Mouse (Mus musculus) T-helper 2 cell (primary cell): ENCODE results near the gene Vmn2r90.
"Not testable (repeated sequence)": the region's sequence is repeated elsewhere in the genome, so short reads cannot be mapped to it uniquely, and the experiment has no call there.

Source experiments
- in situ Hi-C: fragments of 300-600 bp; cut with MboI, MseI; formaldehyde crosslinking; loops from one replicate; pipeline ENCODE4 v1.15.1; 2025; ENCODE audit warnings: high pct_unique_total_duplicates

Gene Vmn2r90

DNA sequence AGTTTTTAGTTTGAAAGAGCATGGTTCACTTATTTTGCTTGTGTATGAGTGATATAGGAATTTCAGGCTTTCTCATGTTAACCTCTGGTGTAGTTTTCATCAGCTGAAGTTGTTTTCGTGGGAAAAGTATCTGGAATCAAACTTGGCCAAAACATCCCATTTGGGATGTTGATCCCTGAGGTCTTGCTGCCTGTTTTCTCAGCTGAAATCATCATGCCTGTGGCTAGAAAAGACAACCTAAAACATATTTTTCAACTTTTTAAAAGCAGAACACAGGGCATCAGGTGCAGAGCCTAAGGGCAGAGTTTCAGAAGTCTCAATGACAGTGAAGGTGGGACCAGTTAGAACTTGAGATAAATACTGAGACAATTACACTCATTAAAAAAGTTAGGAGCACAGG is at the start of gene Vmn2r90:
Gene Vmn2r90, plus strand, starts transcription at position 301 of the 400 bp plus-strand sequence.
- in situ Hi-C loops: loop anchor here (10.0 kb wide), 1 partner anchor 811 kb away; no protein-coding TSS in a partner anchor

DNA sequence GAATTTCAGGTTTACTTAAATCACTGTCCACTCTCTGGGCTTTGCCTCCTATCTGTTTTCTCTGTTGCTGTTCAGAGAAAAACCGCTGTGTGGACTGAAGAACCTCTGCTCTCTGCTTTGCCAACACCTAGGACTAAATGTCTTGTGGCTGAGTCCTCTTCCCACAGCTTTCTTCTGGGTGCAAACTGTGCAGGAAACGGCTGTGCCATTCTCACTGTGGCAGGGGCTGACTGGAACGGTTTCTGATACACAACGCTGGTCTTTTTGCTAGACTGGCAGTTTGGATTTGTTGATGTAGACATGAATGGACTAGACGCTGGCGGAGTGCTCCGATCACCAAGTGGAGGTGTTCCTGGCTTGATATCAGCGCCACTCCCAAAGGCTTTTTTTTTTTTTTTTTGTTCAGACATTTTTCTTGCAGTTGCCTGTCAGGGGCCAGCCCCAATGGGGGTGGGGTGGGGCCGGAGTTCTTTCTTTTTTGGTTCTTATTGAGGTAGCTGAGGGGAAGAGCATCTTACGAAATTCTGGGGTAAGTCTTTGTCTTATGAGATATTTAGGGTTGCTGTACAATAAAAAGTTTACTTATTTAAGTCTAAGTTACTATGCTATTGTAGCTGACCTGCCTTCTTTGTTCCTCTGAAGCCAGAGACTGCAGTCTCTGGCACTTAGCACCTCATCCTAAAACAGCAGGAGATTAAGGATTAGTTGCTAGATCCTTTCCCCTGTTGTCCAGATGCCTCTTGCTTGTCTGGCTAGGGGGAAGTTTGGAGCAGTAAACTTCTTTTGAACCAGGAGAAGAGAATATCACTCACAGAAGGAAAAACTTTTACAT is 48.3 kb upstream of the Vmn2r90 start:
- in situ Hi-C loops: no loop called here

DNA sequence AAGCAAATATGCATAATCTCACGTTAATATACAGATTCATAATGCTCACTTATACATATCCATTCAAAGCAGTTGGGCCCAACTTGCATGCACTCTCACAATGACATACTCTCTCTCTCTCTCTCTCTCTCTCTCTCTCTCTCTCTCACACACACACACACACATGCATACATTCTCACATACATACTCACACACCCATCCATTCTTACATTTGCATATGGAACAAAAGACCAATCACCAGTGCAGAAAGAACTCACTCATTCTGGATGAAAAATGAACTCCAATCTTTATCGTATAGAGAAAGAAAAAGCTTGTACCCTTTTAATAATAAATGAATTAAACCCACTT is 47.7 kb upstream of the Vmn2r90 start:
- in situ Hi-C loops: no loop called here

DNA sequence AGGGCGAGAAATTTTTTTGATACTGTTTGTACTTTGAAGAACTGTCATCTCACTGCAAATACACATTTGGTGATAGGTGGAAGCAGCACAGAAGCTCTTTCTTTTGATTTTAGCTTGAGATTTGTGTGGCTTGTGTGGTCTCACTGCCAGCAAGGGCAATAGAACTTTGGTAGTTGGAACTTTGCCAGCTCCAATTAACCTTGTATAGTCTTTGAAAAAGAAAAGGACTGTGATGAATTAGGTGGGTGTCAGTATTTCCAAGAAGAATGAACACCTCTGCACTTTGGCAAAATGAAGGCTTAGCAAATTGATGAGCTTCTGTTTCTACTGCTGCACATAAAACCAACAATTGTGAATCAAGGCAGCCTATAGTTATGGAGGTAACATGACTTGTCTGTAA is 24.8 kb upstream of the Vmn2r90 start:
- in situ Hi-C loops: no loop called here

DNA sequence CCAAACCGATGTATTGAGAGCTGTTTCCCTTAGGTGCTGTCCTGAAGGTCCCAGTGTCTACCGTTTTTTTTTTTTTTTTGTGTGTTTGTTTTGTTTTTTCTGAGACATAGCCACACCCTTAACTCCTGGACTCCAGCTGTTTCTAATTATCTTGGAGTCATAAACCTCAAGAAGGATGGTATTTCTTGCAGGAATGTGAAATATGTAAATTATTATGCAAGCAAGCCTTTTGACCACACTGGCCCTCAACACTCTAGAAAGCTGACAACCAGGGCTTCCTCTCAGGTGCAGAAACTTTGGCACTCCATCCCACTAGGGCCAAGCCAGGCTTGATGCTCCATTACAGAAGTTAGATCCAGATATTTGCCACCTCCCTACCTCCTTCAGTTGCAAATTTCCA is 12.9 kb upstream of the Vmn2r90 start:
- in situ Hi-C loops: no loop called here

DNA sequence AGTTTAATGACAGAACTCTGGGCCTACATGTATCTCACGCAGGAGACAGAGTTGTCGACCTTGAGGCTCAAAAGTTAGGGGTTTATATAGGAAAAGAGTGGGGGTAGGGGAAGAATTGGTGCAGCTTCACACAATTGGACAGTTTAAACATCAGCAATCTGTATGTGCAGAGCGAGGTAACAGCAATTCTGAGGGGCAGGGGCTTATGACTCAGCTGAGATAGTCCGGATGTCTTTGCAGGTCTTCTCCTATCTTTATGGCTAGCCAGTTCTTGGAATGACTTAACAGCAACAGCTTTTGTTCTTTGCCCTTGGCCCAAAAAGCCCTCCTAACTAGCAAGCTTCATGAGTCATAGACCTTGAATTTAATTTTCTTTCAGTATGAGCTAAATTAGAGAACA is 28.8 kb downstream of the Vmn2r90 start:
- in situ Hi-C loops: not testable (repeated sequence)

DNA sequence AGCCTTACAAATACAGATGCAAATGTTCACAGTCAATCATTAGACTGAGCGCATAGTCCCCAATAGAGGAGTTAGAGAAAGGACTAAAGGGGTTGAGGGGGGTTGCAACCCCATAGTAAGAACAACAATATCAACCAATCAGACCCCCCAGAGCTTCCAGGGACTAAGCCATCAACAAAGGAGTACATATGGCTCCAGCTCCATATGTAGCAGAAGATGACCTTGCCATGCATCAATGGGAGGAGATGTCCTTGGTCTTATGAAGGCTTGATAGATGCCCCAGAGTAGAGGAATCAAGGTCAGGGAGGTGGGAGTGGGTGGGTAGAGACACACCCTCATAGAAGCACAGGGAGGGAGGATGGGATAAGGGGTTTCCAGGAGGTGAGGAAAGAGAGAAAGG is 35.1 kb downstream of the Vmn2r90 start:
- in situ Hi-C loops: no loop called here

DNA sequence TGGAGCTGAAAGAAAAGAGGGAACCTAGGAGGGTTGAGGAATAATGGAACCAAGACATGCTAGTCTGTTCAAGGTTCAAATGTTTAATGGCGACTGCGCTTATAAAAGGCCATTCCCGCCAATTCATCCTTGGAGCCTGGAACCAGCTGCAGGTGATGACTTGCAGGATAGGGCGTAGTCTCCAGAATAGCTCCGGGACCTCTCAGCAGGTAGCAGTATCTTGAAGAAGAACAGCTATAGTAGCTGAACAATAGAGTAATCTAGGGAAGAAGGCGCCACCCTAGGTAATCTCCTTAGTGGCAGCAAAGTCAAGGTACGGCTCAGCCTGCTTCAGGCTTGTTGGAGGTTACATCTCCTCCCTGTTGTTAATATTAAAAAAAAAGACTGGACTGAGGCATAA is 35.8 kb downstream of the Vmn2r90 start:
- in situ Hi-C loops: not testable (repeated sequence)

DNA sequence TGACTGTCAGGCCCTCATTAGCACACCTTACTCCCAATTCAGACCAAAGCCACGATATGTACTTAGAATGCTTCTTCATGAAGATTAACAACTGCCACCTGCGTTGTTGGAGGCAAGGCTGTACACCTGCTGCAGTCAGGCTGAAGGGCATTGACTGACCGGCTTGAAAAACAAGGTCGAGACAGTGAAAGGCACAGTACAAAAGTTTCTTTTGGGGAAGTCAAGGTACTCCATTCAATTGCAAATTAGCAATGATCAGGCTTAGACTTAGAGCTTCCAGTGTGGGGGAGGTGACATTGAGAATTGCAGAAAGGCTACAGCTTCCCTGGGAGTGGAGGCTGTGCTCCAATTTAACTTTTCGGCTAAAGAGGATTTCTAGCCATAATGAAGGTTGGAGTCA is 36.4 kb downstream of the Vmn2r90 start:
- in situ Hi-C loops: not testable (repeated sequence)

DNA sequence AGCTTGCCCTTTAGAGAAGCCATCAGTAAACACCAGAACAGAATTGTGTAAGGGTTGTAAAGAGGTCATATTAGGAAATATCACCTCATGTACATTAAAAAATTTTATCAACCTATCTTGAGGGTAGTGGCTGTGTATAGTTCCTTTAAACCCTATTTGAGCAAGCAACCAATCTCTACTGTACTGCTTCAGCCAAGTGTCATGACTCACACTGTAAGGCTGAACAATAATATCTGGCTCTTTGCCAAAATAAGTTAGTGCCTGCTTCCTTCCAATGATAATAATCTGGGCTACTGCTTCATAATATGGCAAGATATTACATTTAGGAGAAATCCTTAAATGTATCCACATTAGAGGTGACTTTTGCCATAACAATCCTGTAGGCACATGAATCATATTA is 38.0 kb downstream of the Vmn2r90 start:
- in situ Hi-C loops: not testable (repeated sequence)

DNA sequence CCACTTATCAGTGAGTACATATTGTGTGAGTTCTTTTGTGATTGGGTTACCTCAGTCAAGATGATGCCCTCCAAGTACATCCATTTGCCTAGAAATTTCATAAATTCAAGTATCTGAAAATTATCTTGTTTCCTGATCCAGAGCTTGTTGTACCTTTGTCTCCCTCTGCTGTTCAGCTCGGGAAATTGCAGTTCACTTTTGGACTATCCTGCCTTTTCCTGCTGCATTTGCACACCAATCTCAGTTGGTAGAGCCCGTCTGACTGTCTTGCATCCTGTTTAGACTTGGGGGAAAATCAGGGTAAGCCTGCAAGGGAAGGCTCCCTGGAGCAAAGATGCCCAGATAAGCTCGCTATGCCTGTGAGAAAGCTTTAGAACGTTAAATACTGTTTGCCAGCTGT is 45.8 kb downstream of the Vmn2r90 start:
- in situ Hi-C loops: not testable (repeated sequence)

DNA sequence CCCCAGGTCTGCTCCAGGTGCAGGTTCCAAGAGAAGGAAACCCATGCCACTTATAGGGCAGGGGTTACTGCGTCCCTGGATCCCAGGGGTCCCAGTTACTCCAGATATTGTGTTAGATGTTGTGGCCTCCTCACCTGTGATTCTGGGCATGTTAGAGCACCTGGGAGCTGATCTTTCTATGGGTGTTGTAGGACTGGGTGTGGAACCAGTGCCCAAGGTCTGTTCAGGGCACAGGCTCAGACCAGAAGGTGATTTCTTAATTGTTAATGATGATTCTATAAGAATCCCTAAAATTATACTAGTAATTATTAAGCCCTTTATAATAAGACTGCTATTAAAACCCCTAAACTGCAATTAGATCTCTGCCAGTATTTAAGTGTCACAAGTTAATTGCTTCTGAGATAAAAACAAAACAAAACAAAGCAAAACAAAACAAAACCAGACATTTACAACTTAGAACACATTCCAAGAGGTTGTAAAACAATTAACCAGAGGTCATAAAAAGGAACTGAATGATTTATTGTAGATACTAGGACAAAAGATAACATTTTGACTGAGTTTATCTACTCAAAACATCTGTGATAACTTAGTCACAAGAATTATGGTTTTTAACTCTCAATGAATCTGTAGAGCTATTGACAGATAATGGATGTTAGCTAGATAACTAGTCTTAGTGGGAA is 59.2 kb downstream of the Vmn2r90 start:
- in situ Hi-C loops: no loop called here

DNA sequence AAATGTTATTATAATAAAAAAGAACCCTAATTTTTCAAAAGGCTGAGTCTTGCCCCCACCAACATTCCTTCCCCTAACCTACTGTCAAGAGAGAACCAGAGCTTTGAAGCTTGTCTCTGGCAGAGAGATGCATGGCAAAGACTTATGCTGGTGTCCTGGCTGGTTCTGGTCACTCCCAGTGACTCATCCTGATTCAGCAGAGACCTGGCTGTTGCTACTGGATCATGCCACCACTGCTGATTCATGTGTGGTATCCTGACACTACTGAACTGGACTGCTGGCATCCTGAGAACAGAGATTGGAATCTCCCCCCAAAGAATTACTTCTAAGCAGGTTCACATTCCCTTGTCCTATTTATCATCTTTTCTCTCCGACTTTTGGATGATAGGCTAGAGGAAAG is 60.7 kb downstream of the Vmn2r90 start:
- in situ Hi-C loops: no loop called here

DNA sequence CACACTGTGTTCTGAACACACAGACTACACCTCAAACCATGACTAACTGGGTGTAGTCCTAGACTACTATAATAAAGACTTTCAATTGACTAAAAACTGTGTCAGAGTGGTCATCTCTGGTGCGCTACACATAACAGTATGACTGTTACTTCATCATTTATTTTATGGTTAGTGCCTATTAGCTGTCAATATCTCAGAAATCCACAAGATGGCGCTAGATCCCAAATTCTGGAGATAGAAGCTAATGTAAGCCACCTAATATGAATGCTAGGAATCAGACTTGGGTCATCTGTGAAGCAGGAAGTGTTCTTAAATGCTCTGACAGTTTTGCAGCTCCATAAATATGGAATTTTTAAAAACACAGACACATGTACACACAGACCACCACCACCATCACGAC is 62.9 kb downstream of the Vmn2r90 start:
- in situ Hi-C loops: loop anchor here (5.0 kb wide), 1 partner anchor 131 kb away; no protein-coding TSS in a partner anchor
